Mouse (Mus musculus): ENCODE data around the gene Slc39a13. TPM values are rescaled to one million over a fixed set of nuclear protein-coding genes. Genes with fewer than 3 reads are reported as not detected.

The Slc39a13 gene
- polyA plus RNA-seq, 1 experiment from 2014 or later = 21.9 TPM

DNA sequence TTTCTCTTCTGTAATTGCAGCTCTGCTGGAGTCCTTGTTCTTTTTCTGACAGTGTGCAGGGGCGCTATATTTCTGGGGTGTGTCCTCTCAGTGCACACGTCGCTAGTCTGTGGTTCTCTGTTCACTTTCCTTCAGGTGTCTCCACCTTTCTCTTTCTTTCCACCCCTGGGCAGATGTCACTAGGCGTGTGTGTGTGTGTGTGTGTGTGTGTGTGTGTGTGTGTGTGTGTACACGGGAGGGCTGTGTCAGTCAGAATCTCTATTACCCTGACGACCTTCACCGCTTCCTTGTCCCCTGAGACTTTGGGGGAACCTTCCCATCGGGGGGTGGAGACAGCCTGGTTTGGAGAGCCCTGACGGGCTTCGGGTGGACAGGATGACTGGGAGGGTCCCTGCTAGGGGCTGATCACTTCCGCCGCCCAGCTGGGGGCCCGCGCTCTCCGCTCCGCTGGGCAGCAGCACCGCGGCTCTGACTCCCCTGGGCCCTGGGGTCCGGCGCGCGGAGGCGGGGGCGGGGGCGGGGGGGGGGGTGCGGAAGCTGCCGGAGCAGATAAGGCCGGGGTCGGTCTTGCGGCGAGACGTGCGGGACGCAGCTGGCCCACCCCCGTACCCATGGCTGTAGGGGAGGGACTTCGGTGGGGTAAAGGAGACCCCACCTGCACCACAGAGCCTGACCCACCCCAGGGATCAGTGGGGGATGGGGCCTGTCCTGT is 8.3 kb upstream of the Slc39a13 start:
- H3K9ac ChIP-seq (ENCODE audit: low read length) = peak overlapping the region; percentile 67
- peak overlapping the region; percentile 43 for H3K4me3 ChIP-seq (ENCODE audit: low read depth, low read length)
- H3K9me3 ChIP-seq (ENCODE audit: control insufficient read depth, low read length) = no peaks in the 10 kb centered on the region
- H3K4me2 ChIP-seq (ENCODE audit: low read depth) = peak overlapping the region; percentile 79
- peak overlapping the region; percentile 49; the same call in 1 of the 2 replicates for H3K27ac ChIP-seq (ENCODE audit: low read depth, low read length)
- DNase-seq (ENCODE audit: low spot score) (peak; percentile 50), ATAC-seq (ENCODE audit: insufficient read depth, low FRiP score, low TSS enrichment) (peak; percentile 79)
- H3K27me3 ChIP-seq (ENCODE audit: control insufficient read depth, insufficient read depth, low read length) = no peaks in the 10 kb centered on the region
- no peaks in the 10 kb centered on the region for H3K4me1 ChIP-seq (ENCODE audit: control insufficient read depth, insufficient read depth, low read length)
- 1% methylated on average over 35 of the region's 36 CpGs for WGBS
- H3K36me3 ChIP-seq (ENCODE audit: control insufficient read depth, insufficient read depth, low read length) = no peaks in the 10 kb centered on the region

DNA sequence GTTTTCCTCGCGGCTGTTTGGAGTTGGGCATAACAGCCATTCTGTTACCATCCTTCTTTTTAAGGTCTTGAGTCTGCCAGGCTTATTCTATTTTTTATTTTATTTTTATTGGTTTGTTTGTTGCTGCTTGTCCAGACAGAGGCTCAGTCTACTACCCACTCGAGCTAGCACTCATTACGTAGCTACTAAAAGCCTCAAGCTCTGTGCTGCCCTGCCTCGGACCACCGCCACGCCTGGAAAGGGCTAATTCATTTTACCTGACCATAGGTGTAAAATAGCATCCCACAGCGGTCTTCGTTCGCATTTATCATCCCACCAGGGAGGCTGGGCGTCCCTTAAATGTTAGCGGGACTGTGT is 7.7 kb upstream of the Slc39a13 start:
- ATAC-seq (ENCODE audit: insufficient read depth, low FRiP score, low TSS enrichment) = no peak
- no peak for DNase-seq (ENCODE audit: low spot score)
- Histone ChIP-seq H3K27ac (ENCODE audit: low read depth, low read length) (no peak overlapping the region), H3K36me3 (ENCODE audit: control insufficient read depth, insufficient read depth, low read length) (no peaks in the 10 kb centered on the region), H3K9me3 (ENCODE audit: control insufficient read depth, low read length) (no peaks in the 10 kb centered on the region), H3K27me3 (ENCODE audit: control insufficient read depth, insufficient read depth, low read length) (no peaks in the 10 kb centered on the region), H3K4me2 (ENCODE audit: low read depth) (peak overlapping the region; percentile 79), H3K9ac (ENCODE audit: low read length) (peak overlapping the region; percentile 67; the same call in 1 of the 2 replicates), H3K4me3 (ENCODE audit: low read depth, low read length) (peak overlapping the region; percentile 43; the same call in 1 of the 2 replicates), H3K4me1 (ENCODE audit: control insufficient read depth, insufficient read depth, low read length) (no peaks in the 10 kb centered on the region)
- WGBS = 20% methylated on average over 12 of the region's 12 CpGs

DNA sequence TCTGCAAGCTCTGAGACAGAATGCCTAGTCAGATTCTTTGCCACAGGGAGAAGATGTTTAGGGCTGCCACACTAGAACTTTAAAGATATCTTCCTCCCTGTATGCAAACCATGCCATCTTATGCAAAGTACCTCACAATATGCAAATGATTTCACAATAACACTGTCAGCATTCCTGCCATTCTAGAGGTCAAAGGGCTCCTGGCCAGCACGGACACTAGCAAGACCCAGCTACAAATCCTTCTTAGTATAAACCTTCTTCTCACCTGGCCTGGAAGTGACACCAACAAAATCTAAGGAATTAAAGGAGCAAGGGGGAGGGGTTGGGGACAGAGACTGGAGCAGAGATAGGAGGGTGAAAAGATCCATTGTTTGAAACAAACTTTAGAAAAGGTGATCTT is 1.9 kb upstream of the Slc39a13 start:
- no peaks in the 10 kb centered on the region for H3K9me3 ChIP-seq (ENCODE audit: control insufficient read depth, low read length)
- ATAC-seq (ENCODE audit: insufficient read depth, low FRiP score, low TSS enrichment) (no peak), DNase-seq (ENCODE audit: low spot score) (no peak)
- H3K36me3 ChIP-seq (ENCODE audit: control insufficient read depth, insufficient read depth, low read length) = no peaks in the 10 kb centered on the region
- H3K27ac ChIP-seq (ENCODE audit: low read depth, low read length) = no peak overlapping the region
- H3K4me3 ChIP-seq (ENCODE audit: low read depth, low read length) = no peak overlapping the region
- H3K4me2 ChIP-seq (ENCODE audit: low read depth) = no peak overlapping the region
- peaks cover 15% of the 10 kb centered on the region for H3K4me1 ChIP-seq (ENCODE audit: control insufficient read depth, insufficient read depth, low read length)
- H3K27me3 ChIP-seq (ENCODE audit: control insufficient read depth, insufficient read depth, low read length) = no peaks in the 10 kb centered on the region
- no peak overlapping the region for H3K9ac ChIP-seq (ENCODE audit: low read length)
- WGBS = 51% methylated on average over 1 of the region's 1 CpGs

DNA sequence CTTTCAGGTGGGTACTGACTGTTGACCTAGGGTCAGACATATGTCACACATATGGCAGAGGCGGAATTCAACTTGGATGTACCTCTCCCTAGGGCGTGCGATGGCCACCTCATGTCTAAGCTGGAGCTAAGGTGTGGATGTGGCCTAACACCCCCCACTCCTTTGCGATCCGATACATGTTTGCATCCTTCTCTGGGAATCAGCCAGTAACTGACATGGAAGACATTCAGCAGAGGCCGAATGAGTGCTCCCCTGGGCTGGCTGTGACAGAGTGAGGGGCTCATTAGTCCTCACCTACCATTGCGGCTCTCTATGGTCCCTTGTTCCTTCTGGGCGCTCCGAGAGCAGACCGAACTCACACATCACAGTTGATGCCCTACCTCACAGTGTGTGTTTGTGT is 842 bp upstream of the Slc39a13 start:
- Histone ChIP-seq H3K36me3 (ENCODE audit: control insufficient read depth, insufficient read depth, low read length) (no peaks in the 10 kb centered on the region), H3K4me1 (ENCODE audit: control insufficient read depth, insufficient read depth, low read length) (peaks cover 15% of the 10 kb centered on the region), H3K4me3 (ENCODE audit: low read depth, low read length) (peak overlapping the region; percentile 66), H3K9ac (ENCODE audit: low read length) (peak overlapping the region; percentile 72), H3K27ac (ENCODE audit: low read depth, low read length) (peak overlapping the region; percentile 57; the same call in 1 of the 2 replicates), H3K27me3 (ENCODE audit: control insufficient read depth, insufficient read depth, low read length) (no peaks in the 10 kb centered on the region), H3K4me2 (ENCODE audit: low read depth) (peak overlapping the region; percentile 85), H3K9me3 (ENCODE audit: control insufficient read depth, low read length) (no peaks in the 10 kb centered on the region)
- ATAC-seq (ENCODE audit: insufficient read depth, low FRiP score, low TSS enrichment) (0 out of 2 replicates have a peak, but pooled peaks have one; percentile 4), DNase-seq (ENCODE audit: low spot score) (no peak)
- WGBS = 85% methylated on average over 10 of the region's 10 CpGs

DNA sequence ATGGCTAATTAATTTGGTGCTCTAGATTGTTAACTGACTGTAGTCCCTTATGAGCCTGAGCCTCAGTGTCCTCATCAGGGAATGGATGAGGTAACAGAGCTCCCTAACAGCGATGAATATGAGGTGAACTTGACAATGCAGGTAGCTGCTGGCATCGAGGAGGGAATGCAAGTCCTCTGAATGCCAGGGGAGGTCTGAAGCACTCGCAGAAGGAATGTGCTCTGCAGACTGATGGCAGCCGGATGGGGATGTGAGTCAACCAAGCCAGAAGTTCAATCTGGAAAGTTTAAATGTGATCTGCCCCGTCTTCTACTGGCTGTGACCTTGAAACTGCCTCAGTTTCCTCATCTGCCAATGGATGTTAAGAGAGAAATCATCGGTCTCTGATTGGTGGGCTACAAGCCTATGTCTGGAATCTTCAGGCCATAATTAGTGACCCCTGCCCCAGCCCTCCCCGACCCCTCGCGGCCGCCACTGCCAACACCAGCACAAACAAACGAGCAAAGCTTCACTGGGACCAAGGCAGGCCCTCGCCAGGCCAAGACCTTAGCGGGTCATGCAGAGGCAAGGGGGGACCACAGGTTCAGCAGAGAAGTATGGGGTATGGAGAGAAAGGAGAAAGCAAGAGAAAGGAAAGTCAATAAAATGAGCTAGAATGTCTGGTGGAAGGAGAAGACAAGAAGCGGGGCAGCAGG is 764 bp downstream of the Slc39a13 start:
- H3K36me3 ChIP-seq (ENCODE audit: control insufficient read depth, insufficient read depth, low read length) = no peaks in the 10 kb centered on the region
- H3K9me3 ChIP-seq (ENCODE audit: control insufficient read depth, low read length) = no peaks in the 10 kb centered on the region
- H3K4me3 ChIP-seq (ENCODE audit: low read depth, low read length) = peak overlapping the region; percentile 66
- H3K27ac ChIP-seq (ENCODE audit: low read depth, low read length) = peak overlapping the region; percentile 57
- no peak; the same call in 1 of the 2 replicates for ATAC-seq (ENCODE audit: insufficient read depth, low FRiP score, low TSS enrichment)
- peak overlapping the region; percentile 72 for H3K9ac ChIP-seq (ENCODE audit: low read length)
- WGBS = 8% methylated on average over 14 of the region's 14 CpGs
- peak overlapping the region; percentile 85 for H3K4me2 ChIP-seq (ENCODE audit: low read depth)
- H3K4me1 ChIP-seq (ENCODE audit: control insufficient read depth, insufficient read depth, low read length) = peaks cover 15% of the 10 kb centered on the region
- peak; percentile 34 for DNase-seq (ENCODE audit: low spot score)
- H3K27me3 ChIP-seq (ENCODE audit: control insufficient read depth, insufficient read depth, low read length) = no peaks in the 10 kb centered on the region

GRCm38 (mm10) chr2:91068872-91069165 is 1.4 kb downstream of the Slc39a13 start:
- no peak for ATAC-seq (ENCODE audit: insufficient read depth, low FRiP score, low TSS enrichment)
- Histone ChIP-seq H3K27me3 (ENCODE audit: control insufficient read depth, insufficient read depth, low read length) (no peaks in the 10 kb centered on the region), H3K9ac (ENCODE audit: low read length) (no peak overlapping the region), H3K4me2 (ENCODE audit: low read depth) (peak overlapping the region; percentile 85), H3K27ac (ENCODE audit: low read depth, low read length) (no peak overlapping the region), H3K36me3 (ENCODE audit: control insufficient read depth, insufficient read depth, low read length) (peaks cover 1% of the 10 kb centered on the region; the same call in 1 of the 2 replicates), H3K9me3 (ENCODE audit: control insufficient read depth, low read length) (no peaks in the 10 kb centered on the region), H3K4me1 (ENCODE audit: control insufficient read depth, insufficient read depth, low read length) (peaks cover 15% of the 10 kb centered on the region), H3K4me3 (ENCODE audit: low read depth, low read length) (no peak overlapping the region)
- 54% methylated on average over 6 of the region's 6 CpGs for WGBS
- no peak for DNase-seq (ENCODE audit: low spot score)

- Histone ChIP-seq H3K4me1 (ENCODE audit: control insufficient read depth, insufficient read depth, low read length) (peaks cover 15% of the 10 kb centered on the region), H3K36me3 (ENCODE audit: control insufficient read depth, insufficient read depth, low read length) (peaks cover 5% of the 10 kb centered on the region), H3K27me3 (ENCODE audit: control insufficient read depth, insufficient read depth, low read length) (no peaks in the 10 kb centered on the region), H3K27ac (ENCODE audit: low read depth, low read length) (no peak overlapping the region), H3K4me3 (ENCODE audit: low read depth, low read length) (no peak overlapping the region), H3K9me3 (ENCODE audit: control insufficient read depth, low read length) (no peaks in the 10 kb centered on the region), H3K4me2 (ENCODE audit: low read depth) (peak overlapping the region; percentile 6; the same call in 1 of the 2 replicates), H3K9ac (ENCODE audit: low read length) (no peak overlapping the region)
- DNase-seq (ENCODE audit: low spot score) (no peak), ATAC-seq (ENCODE audit: insufficient read depth, low FRiP score, low TSS enrichment) (no peak)
- 59% methylated on average over 13 of the region's 13 CpGs for WGBS
Measured at GRCm38 (mm10) chr2:91068162-91068871, 1.9 kb downstream of the Slc39a13 start.

GRCm38 (mm10) chr2:91066455-91066854 is 3.8 kb downstream of the Slc39a13 start:
- H3K27ac ChIP-seq (ENCODE audit: low read depth, low read length) = no peak overlapping the region
- H3K9ac ChIP-seq (ENCODE audit: low read length) = no peak overlapping the region
- peaks cover 15% of the 10 kb centered on the region for H3K4me1 ChIP-seq (ENCODE audit: control insufficient read depth, insufficient read depth, low read length)
- ATAC-seq (ENCODE audit: insufficient read depth, low FRiP score, low TSS enrichment) (no peak), DNase-seq (ENCODE audit: low spot score) (no peak)
- no peaks in the 10 kb centered on the region for H3K9me3 ChIP-seq (ENCODE audit: control insufficient read depth, low read length)
- H3K27me3 ChIP-seq (ENCODE audit: control insufficient read depth, insufficient read depth, low read length) = no peaks in the 10 kb centered on the region
- H3K36me3 ChIP-seq (ENCODE audit: control insufficient read depth, insufficient read depth, low read length) = peaks cover 17% of the 10 kb centered on the region
- no peak overlapping the region for H3K4me2 ChIP-seq (ENCODE audit: low read depth)
- WGBS = 90% methylated on average over 3 of the region's 3 CpGs
- no peak overlapping the region for H3K4me3 ChIP-seq (ENCODE audit: low read depth, low read length)

All from neural tube, embryonic 11.5 days (tissue).